Mouse (Mus musculus): ENCODE measurements around the gene Gigyf2. TPM values are rescaled to one million over a fixed set of nuclear protein-coding genes. Genes with fewer than 3 reads are reported as not detected.

The Gigyf2 gene
- polyA plus RNA-seq, 1 experiment from 2014 or later = 18.7 TPM

- no peak overlapping the region for H3K4me2 ChIP-seq
- H3K27me3 ChIP-seq = no peaks in the 10 kb centered on the region
- no peak for ATAC-seq (ENCODE audit: low read depth)
- WGBS (ENCODE audit: insufficient replicate concordance) = 3% methylated on average over 1 of the region's 1 CpGs
- 0 out of 2 replicates have a peak, but pooled peaks cover 3% of the 10 kb centered on the region for H3K4me1 ChIP-seq (replicated peaks)
- DNase-seq = no peak
- no peak overlapping the region for H3K27ac ChIP-seq
- no peak overlapping the region for H3K9ac ChIP-seq
- H3K9me3 ChIP-seq (replicated peaks) = peaks cover 11% of the 10 kb centered on the region
- H3K4me3 ChIP-seq (replicated peaks) = no peak overlapping the region
- no peaks in the 10 kb centered on the region for H3K36me3 ChIP-seq
These were observed 5.7 kb upstream of the Gigyf2 start for GRCm38 (mm10) chr1:87321071-87321470.

GRCm38 (mm10) chr1:87322778-87323177 is 4.0 kb upstream of the Gigyf2 start:
- H3K4me1 ChIP-seq (replicated peaks) = peaks cover 5% of the 10 kb centered on the region
- DNase-seq = no peak
- H3K9me3 ChIP-seq (replicated peaks) = peaks cover 11% of the 10 kb centered on the region
- no peak overlapping the region for H3K9ac ChIP-seq
- no peak overlapping the region for H3K4me2 ChIP-seq
- ATAC-seq (ENCODE audit: low read depth) = no peak
- no peak overlapping the region for H3K27ac ChIP-seq
- no peak overlapping the region for H3K4me3 ChIP-seq (replicated peaks)
- H3K27me3 ChIP-seq = no peaks in the 10 kb centered on the region
- no peaks in the 10 kb centered on the region for H3K36me3 ChIP-seq
- WGBS (ENCODE audit: insufficient replicate concordance) = 82% methylated on average over 3 of the region's 3 CpGs

DNA sequence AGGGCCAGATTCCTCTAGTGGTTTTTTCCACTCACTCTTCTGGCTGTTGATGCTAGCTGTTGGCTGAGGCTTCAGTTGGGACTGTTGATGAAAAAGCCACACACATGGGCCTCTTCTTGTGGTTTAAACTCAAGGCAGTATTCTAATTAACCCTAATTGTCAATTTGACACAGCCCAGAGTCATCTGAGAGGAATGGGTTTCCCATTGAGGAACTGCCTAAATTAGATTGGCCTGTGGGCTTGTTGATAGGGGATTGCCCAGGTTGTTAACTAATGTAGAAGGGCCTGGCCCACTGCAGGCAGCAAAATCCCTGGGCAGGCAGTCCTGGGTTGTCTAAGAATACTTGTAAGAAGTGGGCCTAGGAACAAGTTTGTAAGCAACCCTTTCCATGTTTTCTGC is 2.1 kb upstream of the Gigyf2 start:
- no peak for ATAC-seq (ENCODE audit: low read depth)
- Histone ChIP-seq H3K9ac (no peak overlapping the region), H3K27me3 (no peaks in the 10 kb centered on the region), H3K27ac (no peak overlapping the region), H3K4me3 (replicated peaks) (no peak overlapping the region), H3K4me2 (no peak overlapping the region), H3K9me3 (replicated peaks) (peaks cover 10% of the 10 kb centered on the region; the same call in 1 of the 2 replicates), H3K4me1 (replicated peaks) (peaks cover 21% of the 10 kb centered on the region), H3K36me3 (peaks cover under 1% of the 10 kb centered on the region)
- no peak for DNase-seq

GRCm38 (mm10) chr1:87327165-87327861 is 515 bp downstream of the Gigyf2 start:
- peak; percentile 54 for DNase-seq

DNA sequence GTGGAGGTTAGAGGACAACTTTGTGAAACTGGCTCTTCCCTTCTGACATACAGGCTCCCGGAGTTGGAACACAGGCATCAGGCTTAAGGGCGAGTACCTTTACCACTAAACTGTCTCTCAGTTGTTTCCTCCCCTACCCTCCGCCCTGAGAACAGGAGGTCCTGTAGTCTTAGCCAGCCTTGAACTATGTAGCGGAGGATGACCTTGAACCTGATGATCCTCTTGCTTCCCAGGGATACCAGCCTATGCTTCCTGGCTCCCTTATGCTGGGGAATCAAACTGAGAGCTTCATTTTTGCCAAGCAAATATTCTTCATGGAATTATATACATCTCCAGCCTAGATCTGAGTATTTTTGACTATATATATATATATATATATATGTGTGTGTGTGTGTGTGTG is 5.0 kb downstream of the Gigyf2 start:
- H3K36me3 ChIP-seq = peaks cover 32% of the 10 kb centered on the region
- 90% methylated on average over 4 of the region's 4 CpGs for WGBS (ENCODE audit: insufficient replicate concordance)
- H3K27me3 ChIP-seq = no peaks in the 10 kb centered on the region
- no peak overlapping the region for H3K4me3 ChIP-seq (replicated peaks)
- no peak overlapping the region for H3K9ac ChIP-seq
- H3K4me1 ChIP-seq (replicated peaks) = peaks cover 27% of the 10 kb centered on the region
- H3K4me2 ChIP-seq = no peak overlapping the region
- no peaks in the 10 kb centered on the region for H3K9me3 ChIP-seq (replicated peaks)
- ATAC-seq (ENCODE audit: low read depth) = no peak
- no peak overlapping the region for H3K27ac ChIP-seq
- DNase-seq = no peak

More at GRCm38 (mm10) chr1:87327165-87327861, 515 bp downstream of the Gigyf2 start:
- Histone ChIP-seq H3K9ac (peak overlapping the region; percentile 97), H3K27ac (peak overlapping the region; percentile 86), H3K27me3 (no peaks in the 10 kb centered on the region), H3K4me3 (replicated peaks) (peak overlapping the region; percentile 97), H3K4me1 (replicated peaks) (peaks cover 32% of the 10 kb centered on the region), H3K36me3 (peaks cover 5% of the 10 kb centered on the region), H3K4me2 (peak overlapping the region; percentile 73), H3K9me3 (replicated peaks) (no peaks in the 10 kb centered on the region)
- peak; percentile 79 for ATAC-seq (ENCODE audit: low read depth)
- under 1% methylated on average over 50 of the region's 53 CpGs for WGBS (ENCODE audit: insufficient replicate concordance)

- no peak overlapping the region for H3K4me3 ChIP-seq (replicated peaks)
- DNase-seq = no peak
- no peaks in the 10 kb centered on the region for H3K27me3 ChIP-seq
- no peak overlapping the region for H3K4me2 ChIP-seq
- no peak overlapping the region for H3K27ac ChIP-seq
- ATAC-seq (ENCODE audit: low read depth) = no peak
- peaks cover 13% of the 10 kb centered on the region for H3K36me3 ChIP-seq
- no peaks in the 10 kb centered on the region for H3K9me3 ChIP-seq (replicated peaks)
- H3K9ac ChIP-seq = no peak overlapping the region
- 74% methylated on average over 2 of the region's 2 CpGs for WGBS (ENCODE audit: insufficient replicate concordance)
- H3K4me1 ChIP-seq (replicated peaks) = no peaks in the 10 kb centered on the region
These were observed 23.8 kb downstream of the Gigyf2 start for GRCm38 (mm10) chr1:87350576-87350975.

DNA sequence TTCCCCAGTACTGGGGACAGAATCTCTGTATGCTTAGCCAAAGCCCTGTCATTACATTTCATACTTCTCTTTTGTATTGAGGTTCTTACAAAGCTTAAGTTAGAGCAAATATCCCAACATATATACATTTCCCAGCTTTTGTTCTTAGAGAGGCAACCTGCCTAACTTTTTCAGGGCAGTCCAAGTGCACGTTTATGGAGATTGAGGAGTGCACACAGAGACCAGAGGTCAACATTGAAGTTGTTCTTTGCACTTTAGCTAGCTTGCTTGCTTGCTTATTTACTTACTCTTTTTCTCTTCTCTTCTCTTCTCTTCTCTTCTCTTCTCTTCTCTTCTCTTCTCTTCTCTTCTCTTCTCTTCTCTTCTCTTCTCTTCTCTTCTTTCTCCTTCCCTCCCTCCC is 33.5 kb downstream of the Gigyf2 start:
- 66% methylated on average over 1 of the region's 1 CpGs for WGBS (ENCODE audit: insufficient replicate concordance)

GRCm38 (mm10) chr1:87378024-87378560 is 51.3 kb downstream of the Gigyf2 start:
- peaks cover 50% of the 10 kb centered on the region for H3K36me3 ChIP-seq
- DNase-seq = no peak
- no peak for ATAC-seq (ENCODE audit: low read depth)

More for the DNA sequence above, 33.5 kb downstream of the Gigyf2 start:
- H3K4me2 ChIP-seq = no peak overlapping the region
- H3K27me3 ChIP-seq = no peaks in the 10 kb centered on the region
- H3K9ac ChIP-seq = no peak overlapping the region
- DNase-seq = no peak
- H3K27ac ChIP-seq = no peak overlapping the region
- peaks cover 18% of the 10 kb centered on the region for H3K36me3 ChIP-seq
- no peaks in the 10 kb centered on the region for H3K9me3 ChIP-seq (replicated peaks)
- H3K4me1 ChIP-seq (replicated peaks) = no peaks in the 10 kb centered on the region
- H3K4me3 ChIP-seq (replicated peaks) = no peak overlapping the region
- ATAC-seq (ENCODE audit: low read depth) = no peak

GRCm38 (mm10) chr1:87379919-87380318 is 53.1 kb downstream of the Gigyf2 start:
- Histone ChIP-seq H3K9ac (no peak overlapping the region), H3K27ac (no peak overlapping the region), H3K36me3 (peaks cover 40% of the 10 kb centered on the region), H3K4me2 (no peak overlapping the region), H3K9me3 (replicated peaks) (no peaks in the 10 kb centered on the region), H3K4me1 (replicated peaks) (peaks cover 3% of the 10 kb centered on the region), H3K4me3 (replicated peaks) (no peak overlapping the region), H3K27me3 (no peaks in the 10 kb centered on the region)
- ATAC-seq (ENCODE audit: low read depth) (no peak), DNase-seq (no peak)
- WGBS (ENCODE audit: insufficient replicate concordance) = 77% methylated on average over 1 of the region's 1 CpGs

More at GRCm38 (mm10) chr1:87378024-87378560, 51.3 kb downstream of the Gigyf2 start:
- H3K9me3 ChIP-seq (replicated peaks) = no peaks in the 10 kb centered on the region
- H3K4me3 ChIP-seq (replicated peaks) = no peak overlapping the region
- 78% methylated on average over 3 of the region's 3 CpGs for WGBS (ENCODE audit: insufficient replicate concordance)
- H3K27ac ChIP-seq = no peak overlapping the region
- no peaks in the 10 kb centered on the region for H3K27me3 ChIP-seq
- no peak overlapping the region for H3K4me2 ChIP-seq
- no peak overlapping the region for H3K9ac ChIP-seq
- peaks cover 3% of the 10 kb centered on the region for H3K4me1 ChIP-seq (replicated peaks)

DNA sequence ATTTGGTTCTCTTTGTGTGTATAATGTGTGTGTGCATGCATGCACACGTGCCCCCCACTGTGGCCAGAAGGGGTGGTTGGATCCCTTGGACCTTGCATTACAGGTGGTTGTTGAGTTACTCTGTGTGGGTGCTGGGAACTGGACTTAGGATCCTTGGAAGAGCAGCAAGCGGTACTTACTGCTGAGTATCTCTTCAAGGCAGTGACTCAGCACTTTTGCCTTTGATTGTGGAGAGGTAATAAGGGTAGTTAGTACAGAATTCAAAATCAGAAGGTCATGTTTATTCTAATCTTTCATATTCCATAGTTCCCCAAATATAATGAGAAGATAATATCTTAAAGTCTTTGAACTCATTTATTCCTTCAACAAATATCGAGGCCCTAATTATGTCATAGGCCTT is 54.4 kb downstream of the Gigyf2 start:
- Histone ChIP-seq H3K4me2 (no peak overlapping the region), H3K9me3 (replicated peaks) (no peaks in the 10 kb centered on the region), H3K36me3 (peaks cover 34% of the 10 kb centered on the region), H3K27me3 (no peaks in the 10 kb centered on the region), H3K4me1 (replicated peaks) (peaks cover 7% of the 10 kb centered on the region), H3K9ac (no peak overlapping the region), H3K4me3 (replicated peaks) (no peak overlapping the region), H3K27ac (no peak overlapping the region)
- no peak for ATAC-seq (ENCODE audit: low read depth)
- peak; percentile 3 for DNase-seq
- 70% methylated on average over 3 of the region's 3 CpGs for WGBS (ENCODE audit: insufficient replicate concordance)

- peak; percentile 15 for DNase-seq
- WGBS (ENCODE audit: insufficient replicate concordance) = 45% methylated on average over 9 of the region's 9 CpGs
- peak; percentile 74 for ATAC-seq (ENCODE audit: low read depth)
- Histone ChIP-seq H3K27me3 (no peaks in the 10 kb centered on the region), H3K4me1 (replicated peaks) (peaks cover 15% of the 10 kb centered on the region), H3K36me3 (peaks cover 31% of the 10 kb centered on the region), H3K9me3 (replicated peaks) (no peaks in the 10 kb centered on the region), H3K27ac (no peak overlapping the region; the same call in 1 of the 2 replicates), H3K4me2 (peak overlapping the region; percentile 21), H3K9ac (no peak overlapping the region; the same call in 1 of the 2 replicates), H3K4me3 (replicated peaks) (no peak overlapping the region)
These were observed 59.8 kb downstream of the Gigyf2 start for GRCm38 (mm10) chr1:87386436-87387092.
